Mouse (Mus musculus) frontal cortex, postnatal 10 days (tissue): ENCODE data around the gene Wdr11.

Experiments used
- DNase-seq, 2 experiments: peaks; one replicate each; pipeline ENCODE4 v3.0.0; 2022; ENCODE audit warnings: low spot score in 2 of 2, mixed read lengths in 1 of 2

The Wdr11 gene

DNA sequence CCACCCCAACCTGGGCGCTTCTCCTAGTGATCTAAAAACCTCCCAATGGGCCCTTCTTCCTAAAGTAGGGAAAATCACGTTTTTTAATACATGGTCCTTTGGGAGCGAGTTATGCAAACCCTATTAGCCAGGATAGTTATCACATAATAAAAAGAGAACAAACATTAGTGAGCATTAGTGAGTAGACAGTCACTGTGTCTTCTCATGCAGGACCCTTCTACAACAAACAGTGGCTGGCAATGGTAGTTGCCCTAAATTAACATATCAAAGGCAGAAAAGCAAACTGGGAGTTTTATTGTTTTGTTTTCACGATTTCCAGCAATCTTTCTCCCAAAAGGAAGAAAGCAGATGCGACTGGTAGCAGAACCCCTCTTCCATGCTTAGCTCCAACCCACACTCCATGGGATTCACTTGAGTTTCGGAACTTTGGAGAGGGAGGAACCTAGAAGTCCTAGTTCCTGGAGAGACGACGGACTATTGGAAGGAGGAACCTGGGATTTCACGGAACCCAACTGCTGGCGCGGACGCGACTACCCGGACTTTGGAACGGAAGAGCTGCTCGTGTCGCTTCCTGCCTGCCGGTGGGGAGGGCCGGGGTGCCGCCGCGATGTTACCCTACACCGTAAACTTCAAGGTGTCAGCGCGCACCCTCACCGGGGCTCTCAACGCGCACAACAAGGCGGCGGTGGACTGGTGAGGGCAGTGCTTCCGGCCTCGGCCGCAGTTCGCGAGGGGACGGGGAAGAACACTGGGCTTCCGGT is at the start of gene Wdr11:
TSS of gene Wdr11 (plus strand) at position 493 of the 761 bp plus-strand sequence.
- DNase-seq: peak; percentile 52 to 78

DNA sequence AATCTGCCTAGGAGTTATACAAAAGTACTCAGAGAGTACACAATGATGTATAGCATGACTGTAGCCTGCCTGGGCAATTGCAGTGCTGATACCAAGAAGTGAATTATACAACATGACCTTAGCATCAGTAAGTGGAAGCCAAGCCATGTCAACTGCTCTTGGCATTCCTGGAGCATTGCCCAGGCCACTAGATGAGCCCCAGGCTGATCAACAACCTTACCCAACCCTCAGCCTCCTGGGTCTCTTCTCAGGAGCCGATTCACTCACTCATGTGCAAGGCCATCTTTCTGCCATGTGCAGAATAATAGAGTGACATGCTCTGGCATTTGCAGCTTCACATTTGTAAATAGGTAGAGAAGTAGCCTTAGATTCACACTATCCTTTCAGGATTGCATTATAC is 24.1 kb upstream of the Wdr11 start:
- no peak for DNase-seq

DNA sequence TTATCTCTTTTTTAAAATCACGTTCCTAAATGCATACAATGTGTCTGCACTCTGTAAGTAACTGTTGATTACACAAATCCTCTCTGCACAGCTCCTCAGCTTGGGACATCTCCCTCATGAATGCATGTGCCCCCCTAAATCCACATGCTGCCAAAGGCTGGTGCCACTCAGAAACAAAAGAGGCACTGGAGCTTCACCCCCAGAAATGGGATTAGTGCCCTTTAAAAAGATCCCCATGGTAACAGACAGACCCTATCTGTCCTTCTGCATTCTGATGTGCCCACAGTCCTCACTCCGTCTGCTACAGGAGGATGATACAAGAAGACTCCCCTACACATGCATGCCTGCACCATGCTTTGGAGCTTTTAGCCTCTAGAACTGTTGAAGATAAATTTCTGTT is 23.3 kb upstream of the Wdr11 start:
- DNase-seq: no peak

DNA sequence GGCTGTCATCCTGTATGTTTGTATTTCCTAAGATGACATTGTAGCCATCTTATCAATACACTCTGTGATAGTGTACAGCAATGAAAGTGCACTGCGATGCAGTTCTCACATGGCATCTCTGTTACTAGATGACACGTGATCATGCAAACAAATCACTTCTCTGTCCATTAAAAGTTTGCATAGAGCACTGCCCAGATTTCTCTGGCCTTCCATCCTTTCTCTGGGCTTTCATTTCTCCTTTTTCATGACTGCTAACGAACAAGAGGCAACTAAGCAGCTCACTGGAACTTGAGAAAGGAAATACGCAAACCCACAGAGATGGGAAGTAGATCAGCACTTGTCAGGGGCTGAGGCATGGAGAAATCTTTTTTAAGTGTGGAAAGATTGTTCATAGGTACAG is 17.2 kb upstream of the Wdr11 start:
- DNase-seq: no peak

DNA sequence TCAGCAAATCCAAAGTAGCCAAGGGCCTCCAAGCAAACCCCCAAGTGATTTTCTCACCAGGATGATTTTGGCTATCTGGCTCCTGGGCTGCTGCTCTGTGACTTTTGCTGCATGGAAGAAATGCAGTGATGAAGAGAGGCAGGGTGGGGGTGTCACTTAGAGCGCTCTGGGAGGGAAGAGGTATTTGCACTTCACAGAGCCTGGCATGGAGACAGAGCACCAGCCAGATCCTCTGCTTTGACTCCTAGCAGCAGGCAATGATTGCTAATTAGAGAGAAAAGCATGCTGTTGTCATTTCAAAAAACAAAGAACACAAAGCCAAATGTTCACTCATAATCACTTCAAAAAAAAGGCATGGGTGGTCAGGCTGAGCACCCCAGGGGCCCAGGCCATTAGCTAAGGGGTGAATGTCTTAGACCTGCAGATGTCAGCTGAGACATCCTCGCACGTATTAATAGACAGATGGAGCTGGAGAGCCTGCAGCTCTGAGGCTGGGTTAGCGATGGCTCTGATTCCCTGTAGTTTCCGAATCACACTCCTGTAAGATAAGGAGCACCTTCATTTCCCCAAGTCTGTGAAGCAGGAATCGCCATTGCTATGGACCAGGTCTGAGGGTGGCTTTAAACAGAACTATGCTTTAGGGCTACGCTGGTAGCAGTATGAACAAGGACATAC is 16.4 kb upstream of the Wdr11 start:
- no peak for DNase-seq

DNA sequence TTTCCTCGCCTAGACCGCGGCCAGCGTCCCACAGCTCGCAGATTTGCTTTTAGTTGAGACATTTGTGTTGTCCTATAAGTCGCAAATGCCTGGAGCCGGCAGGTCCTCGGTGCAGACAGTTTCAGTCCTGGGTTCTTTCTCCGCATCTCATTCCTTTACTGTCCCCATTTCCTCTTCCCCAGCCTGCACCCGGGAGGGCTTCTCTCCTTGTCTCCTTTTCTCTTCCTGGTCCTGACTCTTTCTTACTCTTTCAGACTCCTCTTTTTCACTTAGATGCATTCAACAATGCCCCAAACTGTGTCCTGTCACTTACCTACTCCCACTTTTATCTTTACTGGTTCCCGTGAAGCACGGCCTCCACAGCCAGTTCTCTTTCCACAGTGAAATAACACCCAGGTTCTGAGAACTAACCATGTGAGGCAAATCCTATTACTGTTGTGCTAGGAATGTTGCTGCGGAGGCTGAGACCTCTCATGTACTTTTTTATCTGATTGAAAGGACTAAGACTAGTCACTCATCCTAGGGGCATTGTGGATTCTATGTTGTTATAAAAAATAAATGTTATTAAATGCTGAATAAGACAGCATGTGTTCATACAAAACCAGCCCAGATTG is 576 bp downstream of the Wdr11 start:
- no peak for DNase-seq

DNA sequence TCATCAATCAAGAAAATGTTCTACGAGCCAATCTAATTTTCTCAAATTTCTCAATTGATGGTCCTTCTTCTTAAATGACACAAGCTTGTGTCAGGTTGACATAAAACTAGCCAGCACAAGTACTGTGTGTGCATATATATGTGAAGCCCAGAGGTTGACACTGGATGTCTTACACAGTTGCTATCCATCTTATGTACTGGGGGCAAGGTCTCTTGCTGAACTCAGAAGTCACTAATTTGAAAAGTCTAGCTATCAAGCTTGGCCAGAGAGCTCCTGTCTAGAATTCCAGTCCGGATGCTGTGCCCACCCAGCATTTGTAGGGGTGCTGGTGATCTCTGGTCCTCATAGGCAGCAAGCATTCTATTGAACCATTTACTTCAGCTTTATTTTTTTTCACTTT is 5.5 kb downstream of the Wdr11 start:
- DNase-seq: no peak

DNA sequence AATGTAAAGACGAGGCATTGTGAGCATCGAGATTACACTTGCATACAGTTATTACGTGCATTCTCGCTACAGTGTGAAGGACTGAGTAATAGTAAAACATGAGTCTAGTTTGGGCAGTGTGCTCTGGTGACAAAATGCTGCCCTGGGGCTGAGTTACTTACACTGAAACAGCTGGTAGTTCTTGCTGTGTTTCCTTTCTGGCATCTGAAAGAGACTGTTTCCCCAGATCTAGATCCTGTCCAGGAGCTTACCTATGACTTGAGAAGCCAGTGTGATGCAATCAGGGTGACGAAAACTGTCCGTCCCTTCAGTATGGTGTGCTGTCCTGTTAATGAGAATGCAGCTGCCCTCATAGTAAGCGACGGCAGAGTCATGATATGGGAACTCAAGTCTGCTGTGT is 14.6 kb downstream of the Wdr11 start:
- no peak for DNase-seq

DNA sequence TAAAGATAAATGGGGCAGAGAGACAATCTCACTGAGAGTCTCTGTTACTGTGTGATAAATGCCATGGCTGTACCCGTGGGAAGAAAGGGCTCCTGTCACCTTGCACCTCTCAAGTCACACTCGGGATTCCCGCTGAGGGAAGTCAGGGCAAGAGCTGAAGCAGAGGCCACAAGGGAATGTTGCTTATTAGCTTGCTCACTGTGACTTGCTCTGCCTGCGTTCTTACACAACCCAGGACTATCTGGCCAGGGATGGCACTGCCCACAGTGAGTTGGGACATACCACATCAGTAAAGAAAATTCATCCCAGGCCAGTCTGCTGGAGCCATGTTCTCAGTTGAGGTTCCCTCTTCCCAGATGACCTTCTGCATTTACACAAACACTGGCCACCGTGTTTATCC is 29.5 kb downstream of the Wdr11 start:
- no peak for DNase-seq

DNA sequence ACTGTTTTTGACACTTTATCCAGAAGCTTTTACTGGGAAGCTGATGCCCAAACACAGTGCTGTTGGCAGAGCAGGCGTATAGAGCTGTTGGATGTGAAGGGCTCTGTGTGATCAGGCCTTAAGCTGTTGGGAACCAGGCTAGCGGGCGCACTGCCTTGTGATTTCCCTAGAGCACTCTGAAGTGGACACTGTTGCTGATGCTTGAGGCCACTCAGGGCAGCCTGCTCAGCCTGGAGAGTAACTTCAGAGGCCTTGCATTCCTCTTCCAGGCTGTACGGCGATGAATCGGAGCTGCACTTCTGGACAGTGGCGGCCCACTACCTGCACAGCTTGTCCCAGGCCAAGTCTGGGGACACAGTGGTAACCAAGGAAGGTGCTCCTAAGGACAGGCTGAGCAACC is 38.7 kb downstream of the Wdr11 start:
- DNase-seq: no peak

DNA sequence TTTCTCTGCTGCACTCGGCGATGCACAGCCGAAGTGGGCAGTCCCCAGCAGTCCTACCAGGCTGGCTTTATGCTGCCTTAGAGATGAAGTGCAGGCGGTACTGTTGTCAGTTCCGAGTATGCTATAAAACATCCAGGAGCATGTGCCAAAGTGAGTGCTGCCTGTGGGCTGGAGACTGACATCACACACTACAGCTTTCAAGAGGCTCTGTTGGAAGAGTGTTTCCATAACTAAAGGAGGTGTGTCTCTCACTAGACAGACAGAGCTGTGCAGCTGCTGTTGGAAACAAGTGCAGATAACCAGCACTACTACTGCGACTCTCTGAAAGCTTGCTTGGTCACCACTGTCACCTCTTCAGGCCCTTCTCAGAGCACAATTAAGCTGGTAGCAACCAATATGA is 39.8 kb downstream of the Wdr11 start:
- DNase-seq: no peak

DNA sequence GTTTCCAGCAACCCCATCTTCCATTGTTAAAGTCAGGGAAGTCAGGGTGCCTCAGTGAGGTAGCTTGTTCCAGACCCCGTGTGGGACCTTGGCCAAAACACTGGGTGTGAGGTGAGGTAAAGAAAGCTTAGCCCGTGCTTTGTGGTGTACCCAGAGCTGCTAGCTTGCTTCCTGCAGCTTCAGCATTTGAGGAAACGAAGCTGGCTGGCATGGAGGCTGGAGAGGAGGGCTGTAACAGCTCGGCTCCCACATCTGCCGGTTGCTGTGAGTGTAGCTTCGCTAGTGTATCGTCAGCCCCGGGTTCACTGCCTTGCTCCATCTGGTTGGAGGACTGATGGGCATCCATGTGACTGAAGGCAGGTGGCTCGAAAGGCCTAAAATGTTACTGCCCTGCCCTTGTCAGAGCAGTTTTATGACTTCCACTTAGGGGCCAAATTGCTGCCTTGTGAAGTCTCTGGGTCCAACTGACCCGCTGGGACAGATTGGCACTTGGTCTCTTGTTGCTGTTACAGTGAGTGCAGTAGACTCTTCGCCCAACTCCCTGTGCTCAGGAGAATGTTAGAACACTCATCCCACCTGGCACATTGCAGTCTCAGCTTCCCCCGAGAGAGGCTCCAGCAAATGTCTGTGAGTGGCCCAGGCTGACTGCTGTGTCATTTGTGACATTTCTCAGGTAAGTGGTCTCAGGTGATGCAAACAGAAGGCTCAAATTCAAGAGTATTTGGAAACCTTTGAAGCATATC is 44.4 kb downstream of the Wdr11 start:
- DNase-seq: no peak

DNA sequence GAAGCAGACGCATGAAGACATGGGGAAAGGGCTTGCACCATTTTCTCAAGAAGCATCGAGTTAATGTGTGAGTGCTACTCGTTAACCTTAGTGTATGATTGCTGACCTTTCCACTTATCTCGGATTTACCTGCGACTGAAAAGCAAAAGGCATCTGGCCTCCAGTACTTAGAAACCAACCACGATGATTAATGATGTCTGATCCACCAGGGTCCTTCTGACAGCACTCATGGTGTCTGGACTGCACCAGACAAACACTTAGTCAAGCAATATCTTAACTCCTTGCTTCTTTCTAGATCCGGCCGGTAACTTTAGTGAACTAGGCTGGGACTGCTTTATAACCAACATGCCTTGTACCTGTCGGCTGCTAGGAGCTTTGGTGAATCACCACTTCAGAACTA is 45.3 kb downstream of the Wdr11 start:
- DNase-seq: no peak

DNA sequence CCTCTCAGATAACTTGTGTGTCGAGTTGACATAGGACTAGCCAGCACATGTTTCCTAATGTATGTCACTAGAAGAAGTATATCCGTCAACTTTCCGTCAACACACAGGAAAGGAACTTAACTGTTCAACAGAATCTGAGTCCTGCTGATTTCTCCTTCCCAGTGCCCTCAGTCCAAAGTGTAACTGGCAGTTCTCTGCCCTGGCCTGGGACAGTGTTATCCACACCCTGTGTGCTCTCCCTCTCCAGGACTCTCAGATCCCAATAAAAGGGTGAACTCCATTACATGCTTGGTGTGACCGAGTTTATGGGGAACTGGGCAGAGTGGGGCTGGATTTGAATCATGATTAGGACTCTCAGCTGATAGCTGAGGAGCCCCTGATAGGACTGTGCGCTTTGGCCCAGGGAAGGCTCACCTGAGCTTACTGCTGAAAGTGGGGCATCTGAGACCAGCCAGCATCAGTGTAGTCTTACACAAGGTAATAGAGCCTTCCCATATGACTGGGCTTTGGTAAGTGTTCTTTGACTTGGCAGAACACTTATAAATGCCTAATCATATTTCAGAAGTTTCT is 46.3 kb downstream of the Wdr11 start:
- no peak for DNase-seq

DNA sequence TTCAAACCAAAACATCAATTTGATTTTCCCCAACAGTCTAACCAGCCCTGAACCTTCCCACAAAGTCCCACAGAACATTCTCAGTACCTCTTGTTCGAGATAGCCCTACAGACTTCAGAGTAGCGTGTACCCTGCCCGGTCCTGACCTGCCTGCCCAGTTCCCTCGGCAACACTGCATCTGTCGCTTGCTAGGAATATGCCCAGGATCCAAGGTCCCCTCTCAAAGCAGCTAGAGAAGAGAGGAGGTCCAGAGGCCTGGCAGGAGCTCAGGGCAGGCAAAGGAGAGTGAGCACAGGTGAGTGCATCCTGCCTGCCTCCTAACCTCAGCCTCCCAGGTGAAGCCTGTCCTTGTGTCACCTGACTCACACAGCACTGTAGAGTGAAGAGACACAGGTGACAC is 47.3 kb downstream of the Wdr11 start:
- DNase-seq: no peak

DNA sequence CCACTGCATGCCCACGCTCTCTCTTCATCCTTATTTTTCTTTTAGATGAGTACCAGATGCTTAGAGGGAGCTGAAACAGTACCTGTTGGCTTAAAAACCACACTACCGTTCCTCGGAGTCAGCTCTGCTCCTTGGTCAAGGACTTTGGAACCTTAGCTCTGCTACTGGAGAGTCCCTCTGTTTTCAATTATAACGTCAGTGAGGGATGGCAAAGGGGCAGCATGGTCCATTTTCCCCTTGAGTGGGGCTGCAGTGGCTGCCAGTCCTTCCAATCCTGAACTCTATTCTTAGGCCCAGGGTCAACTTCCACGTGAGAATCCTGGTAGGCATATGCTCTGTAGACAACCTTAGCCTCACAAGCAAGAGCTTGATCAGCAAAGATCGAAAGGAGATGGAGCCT is 48.2 kb downstream of the Wdr11 start:
- DNase-seq: no peak

DNA sequence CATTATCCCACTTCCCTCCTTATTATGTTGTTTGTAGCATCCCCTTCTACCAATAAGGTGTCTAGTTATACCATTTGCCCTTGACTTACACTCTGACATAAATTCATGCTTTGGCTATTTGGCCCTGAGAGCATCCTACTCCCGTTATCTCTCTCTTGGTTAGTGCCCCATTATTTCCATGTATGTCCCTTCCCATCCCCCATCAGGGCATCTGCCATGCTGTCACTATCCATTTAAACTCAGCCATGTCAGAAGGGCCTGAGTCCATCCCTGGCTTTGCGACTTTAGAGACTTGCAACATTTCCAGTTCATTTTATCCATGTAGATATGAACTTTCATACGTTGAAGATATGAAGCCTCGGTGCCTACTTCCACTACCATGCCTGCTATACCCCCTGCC is 51.6 kb downstream of the Wdr11 start:
- no peak for DNase-seq

DNA sequence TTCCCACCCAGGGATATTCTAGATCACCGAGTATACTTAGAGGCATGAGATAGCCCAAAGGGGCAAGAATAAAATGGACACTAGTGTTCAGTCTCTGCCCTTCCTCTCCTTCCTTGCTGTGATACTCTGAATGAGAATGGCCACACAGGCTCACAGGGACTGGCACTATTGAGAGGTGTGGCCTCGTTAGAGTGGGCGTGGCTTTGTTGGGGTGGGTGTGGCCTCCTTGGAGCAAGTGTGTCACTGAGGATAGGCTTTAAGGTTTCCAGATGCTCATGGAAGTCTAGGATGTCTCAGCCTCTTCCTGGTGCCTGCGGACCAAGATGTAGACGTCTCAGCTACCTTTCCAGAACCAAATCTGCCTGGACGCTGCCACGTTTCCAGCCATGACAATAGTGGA is 56.1 kb downstream of the Wdr11 start:
- no peak for DNase-seq

DNA sequence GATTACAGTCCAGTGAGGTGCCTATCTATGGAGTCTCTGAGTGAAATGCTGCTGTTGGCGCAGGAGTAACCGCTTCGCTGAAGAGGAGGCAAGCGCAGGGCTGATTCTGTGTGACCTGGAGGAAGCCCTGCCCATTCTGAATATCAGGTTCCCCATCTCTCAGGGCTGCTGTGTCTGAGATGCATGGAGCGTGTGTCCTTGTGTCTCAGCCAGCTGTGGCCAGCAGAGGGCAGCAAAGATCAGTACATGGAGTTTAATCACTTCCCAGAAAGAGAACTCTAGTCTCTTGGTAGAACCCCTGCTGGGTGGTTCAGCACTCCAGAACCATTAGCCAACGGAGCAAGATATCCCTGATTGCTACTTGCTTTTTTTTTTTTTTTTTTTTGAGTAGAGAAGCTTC is 57.3 kb downstream of the Wdr11 start:
- DNase-seq: peak; percentile 74 to 86

DNA sequence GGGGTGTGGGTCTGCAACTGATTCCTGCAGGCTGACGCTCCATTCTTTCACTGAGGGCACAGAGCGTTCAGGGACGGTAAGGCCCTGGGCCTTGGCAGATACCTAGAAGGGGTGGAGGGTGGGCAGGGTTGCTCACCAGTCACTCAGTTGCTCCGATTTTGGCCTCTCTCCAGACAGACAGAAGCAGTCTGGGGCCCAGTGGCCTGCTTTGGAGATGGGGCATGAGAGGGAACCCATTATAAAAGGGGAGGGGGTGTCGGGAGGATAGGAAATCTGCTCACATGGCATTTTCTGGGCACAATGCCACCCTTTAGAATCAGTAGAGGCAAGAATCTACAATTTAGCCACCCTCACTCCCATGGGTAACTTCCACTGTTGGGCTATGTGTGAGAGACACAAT is 59.1 kb downstream of the Wdr11 start:
- DNase-seq: no peak

DNA sequence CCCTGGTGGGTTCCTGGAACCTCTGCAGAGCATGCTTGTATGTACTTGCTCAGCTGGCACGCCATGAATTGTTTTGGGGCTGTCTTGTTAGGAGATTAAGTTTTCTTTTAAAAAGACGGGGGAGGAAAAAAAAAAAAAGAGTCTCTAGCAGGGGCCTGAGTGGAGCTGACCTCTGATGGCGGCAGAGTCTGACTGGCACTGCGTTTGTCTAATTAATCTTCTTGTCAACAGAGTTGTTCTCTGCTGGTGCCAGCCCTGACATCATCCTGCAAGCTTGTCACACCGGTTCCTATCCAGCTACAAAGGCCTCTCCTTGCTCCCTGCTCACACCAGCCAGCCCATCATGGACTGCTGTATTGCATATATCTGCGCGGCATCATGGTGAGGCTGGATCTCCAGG is 60.1 kb downstream of the Wdr11 start:
- no peak for DNase-seq

DNA sequence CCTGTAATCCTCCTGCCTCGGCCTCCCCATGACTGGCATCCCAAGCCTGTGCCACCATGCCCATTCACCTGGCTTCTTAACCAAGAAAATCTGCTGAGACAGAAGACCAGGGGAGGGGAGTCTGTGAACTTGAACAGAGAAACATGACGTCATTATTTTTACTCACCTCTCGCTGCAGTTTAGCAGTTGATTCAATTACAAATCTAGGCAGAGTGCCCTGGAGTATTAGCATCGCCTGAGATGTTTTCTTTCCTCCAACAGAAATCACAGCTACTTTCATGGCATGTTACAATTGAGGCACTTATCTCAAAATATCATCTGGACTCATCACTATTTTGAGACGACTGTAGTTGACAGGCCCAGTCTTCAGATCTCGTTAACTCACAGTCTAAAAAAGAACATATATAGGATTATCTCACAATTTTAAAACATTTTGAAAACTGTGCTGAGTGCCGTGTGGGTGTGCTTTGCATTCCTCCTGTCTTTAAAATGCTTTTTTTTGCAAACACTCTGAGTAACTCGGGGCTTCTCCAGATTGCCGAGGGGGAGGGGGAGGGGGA is 61.3 kb downstream of the Wdr11 start:
- DNase-seq: no peak
